Mouse (Mus musculus) heart, embryonic 16.5 days (tissue): ENCODE results near the gene Sorcs2. TPM values are rescaled to one million over a fixed set of nuclear protein-coding genes. Genes with fewer than 3 reads are reported as not detected.

ENCODE experiments used
- ATAC-seq: fragments of 200-750 bp; cut with Nextera tagmentation; replicated peaks from 2 replicates; pipeline ENCODE4 v1.8.0; 2017; ENCODE audit warnings: moderate number of reproducible peaks; ENCODE audit not compliant: insufficient read depth, low FRiP score; ENCODE audit errors: extremely low read depth
- H3K27ac ChIP-seq: fragments of 300-500 bp; sonication (generic); 2 replicates; pipeline ENCODE4 v1.5.1; 2014; ENCODE audit warnings: mild to moderate bottlenecking, low read length, control low read depth, moderate library complexity
- H3K27me3 ChIP-seq: fragments of 300-500 bp; sonication (generic); 2 replicates; pipeline ENCODE4 v1.6.1; 2014; ENCODE audit warnings: low read length, mixed read lengths; ENCODE audit not compliant: control insufficient read depth, insufficient read depth
- H3K36me3 ChIP-seq: fragments of 300-500 bp; sonication (generic); 2 replicates; pipeline ENCODE4 v1.6.1; 2014; ENCODE audit not compliant: control insufficient read depth, insufficient read depth
- H3K4me1 ChIP-seq: fragments of 300-500 bp; sonication (generic); 2 replicates; pipeline ENCODE4 v1.6.1; 2014; ENCODE audit warnings: low read length, mixed read lengths; ENCODE audit not compliant: control insufficient read depth, insufficient read depth
- H3K4me2 ChIP-seq: fragments of 300-500 bp; sonication (generic); 2 replicates; pipeline ENCODE4 v1.6.1; 2014; ENCODE audit warnings: low read depth, mild to moderate bottlenecking, control low read depth, low read length
- H3K4me3 ChIP-seq: fragments of 300-500 bp; sonication (generic); 2 replicates; pipeline ENCODE4 v1.5.1; 2014; ENCODE audit warnings: mild to moderate bottlenecking, control low read depth, low read length
- H3K9ac ChIP-seq: fragments of 300-500 bp; sonication (generic); 2 replicates; pipeline ENCODE4 v1.6.1; 2014; ENCODE audit warnings: low read length, control low read depth
- H3K9me3 ChIP-seq: fragments of 300-500 bp; sonication (generic); replicated peaks from 2 replicates; pipeline ENCODE4 v1.6.1; 2016; ENCODE audit warnings: low read length; ENCODE audit not compliant: control insufficient read depth
- whole genome bisulfite sequencing: fragments of 180-500 bp; shearing (Covaris S2); extraction: QIAGEN DNeasy Blood & Tissue Kit; methylation state at CpG from one replicate; pipeline ENCODE4 v1.1.7; 2014; 5-methylcytosine and 5-hydroxymethylcytosine counted together
- polyA plus RNA-seq: library from polyadenylated mRNA; unstranded; fragments of >200 nt; fragmentation: Nextera tagmentation; extraction: Ambion mirVana; gene quantifications from 2 replicates; pipeline ENCODE4 v1.2.1, GENCODE M21; 2015

The Sorcs2 gene
- polyA plus RNA-seq, 1 experiment from 2014 or later = 8.2 TPM

- no peak overlapping the region for H3K27ac ChIP-seq
- H3K4me1 ChIP-seq = peaks cover 5% of the 10 kb centered on the region
- H3K27me3 ChIP-seq = no peaks in the 10 kb centered on the region
- ATAC-seq = no peak
- no peak overlapping the region for H3K4me2 ChIP-seq
- H3K4me3 ChIP-seq = no peak overlapping the region
- H3K9me3 ChIP-seq = no peaks in the 10 kb centered on the region
- no peaks in the 10 kb centered on the region for H3K36me3 ChIP-seq
- no peak overlapping the region for H3K9ac ChIP-seq
- 84% methylated on average over 5 of the region's 5 CpGs for WGBS
These were observed 218.2 kb downstream of the Sorcs2 start for GRCm38 (mm10) chr5:36179708-36180107.

GRCm38 (mm10) chr5:36178785-36179184 is 219.2 kb downstream of the Sorcs2 start:
- Histone ChIP-seq H3K27me3 (no peaks in the 10 kb centered on the region), H3K4me3 (no peak overlapping the region), H3K9ac (no peak overlapping the region), H3K9me3 (no peaks in the 10 kb centered on the region), H3K36me3 (no peaks in the 10 kb centered on the region), H3K4me2 (no peak overlapping the region), H3K27ac (no peak overlapping the region), H3K4me1 (peaks cover 5% of the 10 kb centered on the region)
- WGBS = 92% methylated on average over 3 of the region's 3 CpGs
- ATAC-seq = no peak

GRCm38 (mm10) chr5:36178215-36178614 is 219.7 kb downstream of the Sorcs2 start:
- Histone ChIP-seq H3K27me3 (no peaks in the 10 kb centered on the region), H3K4me1 (peaks cover 5% of the 10 kb centered on the region), H3K36me3 (no peaks in the 10 kb centered on the region), H3K9ac (no peak overlapping the region), H3K4me3 (no peak overlapping the region), H3K4me2 (no peak overlapping the region), H3K9me3 (no peaks in the 10 kb centered on the region), H3K27ac (no peak overlapping the region)
- ATAC-seq = no peak
- WGBS = 53% methylated on average over 7 of the region's 7 CpGs

GRCm38 (mm10) chr5:36176873-36177272 is 221.1 kb downstream of the Sorcs2 start:
- ATAC-seq = no peak
- H3K36me3 ChIP-seq = no peaks in the 10 kb centered on the region
- no peak overlapping the region for H3K9ac ChIP-seq
- H3K4me2 ChIP-seq = no peak overlapping the region
- no peaks in the 10 kb centered on the region for H3K27me3 ChIP-seq
- H3K27ac ChIP-seq = no peak overlapping the region
- 82% methylated on average over 4 of the region's 4 CpGs for WGBS
- no peaks in the 10 kb centered on the region for H3K9me3 ChIP-seq
- peaks cover 5% of the 10 kb centered on the region for H3K4me1 ChIP-seq
- H3K4me3 ChIP-seq = no peak overlapping the region

GRCm38 (mm10) chr5:36176409-36176808 is 221.5 kb downstream of the Sorcs2 start:
- 45% methylated on average over 11 of the region's 11 CpGs for WGBS
- H3K9ac ChIP-seq = no peak overlapping the region
- no peaks in the 10 kb centered on the region for H3K27me3 ChIP-seq
- H3K27ac ChIP-seq = no peak overlapping the region
- ATAC-seq = peak; percentile 69; the same call in 1 of the 2 replicates
- H3K4me3 ChIP-seq = no peak overlapping the region
- H3K4me2 ChIP-seq = no peak overlapping the region
- peaks cover 5% of the 10 kb centered on the region for H3K4me1 ChIP-seq
- no peaks in the 10 kb centered on the region for H3K9me3 ChIP-seq
- no peaks in the 10 kb centered on the region for H3K36me3 ChIP-seq

- Histone ChIP-seq H3K4me1 (peaks cover 8% of the 10 kb centered on the region), H3K4me3 (no peak overlapping the region), H3K9ac (no peak overlapping the region), H3K27me3 (no peaks in the 10 kb centered on the region), H3K36me3 (no peaks in the 10 kb centered on the region), H3K27ac (no peak overlapping the region), H3K4me2 (no peak overlapping the region), H3K9me3 (no peaks in the 10 kb centered on the region)
- WGBS = 70% methylated on average over 9 of the region's 9 CpGs
- ATAC-seq = no peak
These were observed 223.3 kb downstream of the Sorcs2 start for GRCm38 (mm10) chr5:36174569-36175115.

- peak overlapping the region; percentile 36 for H3K4me2 ChIP-seq
- H3K4me1 ChIP-seq = peaks cover 15% of the 10 kb centered on the region
- H3K9me3 ChIP-seq = no peaks in the 10 kb centered on the region
- H3K9ac ChIP-seq = peak overlapping the region; percentile 6
- H3K4me3 ChIP-seq = no peak overlapping the region
- ATAC-seq = peak; percentile 78
- 51% methylated on average over 14 of the region's 14 CpGs for WGBS
- H3K27ac ChIP-seq = peak overlapping the region; percentile 34
- no peaks in the 10 kb centered on the region for H3K36me3 ChIP-seq
- H3K27me3 ChIP-seq = no peaks in the 10 kb centered on the region
These were observed 228.8 kb downstream of the Sorcs2 start for GRCm38 (mm10) chr5:36168963-36169650.

- Histone ChIP-seq H3K36me3 (no peaks in the 10 kb centered on the region), H3K4me2 (no peak overlapping the region), H3K27me3 (no peaks in the 10 kb centered on the region), H3K9ac (no peak overlapping the region), H3K9me3 (no peaks in the 10 kb centered on the region), H3K4me1 (peaks cover 15% of the 10 kb centered on the region), H3K27ac (no peak overlapping the region), H3K4me3 (no peak overlapping the region)
- no peak for ATAC-seq
- WGBS = 81% methylated on average over 6 of the region's 6 CpGs
These were observed 231.5 kb downstream of the Sorcs2 start for GRCm38 (mm10) chr5:36166346-36167013.
